Mouse (Mus musculus) neural tube, embryonic 11.5 days (tissue): ENCODE results near the gene Foxn3. TPM values are rescaled to one million over a fixed set of nuclear protein-coding genes. Genes with fewer than 3 reads are reported as not detected.
A peak's percentile ranks its signal among the peaks of the same experiment; 100 is the strongest.

ENCODE experiments used
- ATAC-seq: fragments of 200-750 bp; cut with Nextera tagmentation; 2 replicates; pipeline ENCODE4 v1.8.0; 2017; ENCODE audit warnings: moderate number of reproducible peaks, mild to moderate bottlenecking, moderate TSS enrichment, moderate library complexity; ENCODE audit not compliant: insufficient read depth, low FRiP score, low TSS enrichment
- DNase-seq: peaks from one replicate; pipeline ENCODE4 v3.0.0-alpha.2; 2015; ENCODE audit warnings: low spot score
- H3K27ac ChIP-seq: fragments of 300-500 bp; sonication (generic); 2 replicates; pipeline ENCODE4 v1.5.1; 2014; ENCODE audit warnings: low read depth, mild to moderate bottlenecking, low read length
- H3K27me3 ChIP-seq: fragments of 300-500 bp; sonication (generic); 2 replicates; pipeline ENCODE4 v1.6.1; 2014; ENCODE audit warnings: mild to moderate bottlenecking, low read length, mixed read lengths; ENCODE audit not compliant: control insufficient read depth, insufficient read depth
- H3K36me3 ChIP-seq: fragments of 300-500 bp; sonication (generic); 2 replicates; pipeline ENCODE4 v1.6.1; 2014; ENCODE audit warnings: mild to moderate bottlenecking, low read length, moderate library complexity, mixed read lengths; ENCODE audit not compliant: control insufficient read depth, insufficient read depth
- H3K4me1 ChIP-seq: fragments of 300-500 bp; sonication (generic); 2 replicates; pipeline ENCODE4 v1.6.1; 2014; ENCODE audit warnings: low read length, mixed read lengths; ENCODE audit not compliant: control insufficient read depth, insufficient read depth
- H3K4me2 ChIP-seq: fragments of 300-500 bp; sonication (generic); 2 replicates; pipeline ENCODE4 v1.6.1; 2014; ENCODE audit warnings: low read depth, mild to moderate bottlenecking, moderate library complexity
- H3K4me3 ChIP-seq: fragments of 300-500 bp; sonication (generic); 2 replicates; pipeline ENCODE4 v1.5.1; 2014; ENCODE audit warnings: low read depth, low read length
- H3K9ac ChIP-seq: fragments of 300-500 bp; sonication (generic); 2 replicates; pipeline ENCODE4 v1.6.1; 2014; ENCODE audit warnings: mild to moderate bottlenecking, low read length
- H3K9me3 ChIP-seq: fragments of 300-500 bp; sonication (generic); 2 replicates; pipeline ENCODE4 v1.6.1; 2016; ENCODE audit warnings: low read length; ENCODE audit not compliant: control insufficient read depth
- WGBS: fragments of 180-500 bp; shearing (Covaris S2); extraction: QIAGEN DNeasy Blood & Tissue Kit; methylation state at CpG from one replicate; pipeline ENCODE4 v1.1.7; 2014; 5-methylcytosine and 5-hydroxymethylcytosine counted together
- polyA plus RNA-seq: library from polyadenylated mRNA; unstranded; fragments of >200 nt; fragmentation: Nextera tagmentation; extraction: Ambion mirVana; gene quantifications from 2 replicates; pipeline ENCODE4 v1.2.1, GENCODE M21; 2014

Foxn3 gene
- polyA plus RNA-seq, 1 experiment from 2014 or later: 85.8 TPM

DNA sequence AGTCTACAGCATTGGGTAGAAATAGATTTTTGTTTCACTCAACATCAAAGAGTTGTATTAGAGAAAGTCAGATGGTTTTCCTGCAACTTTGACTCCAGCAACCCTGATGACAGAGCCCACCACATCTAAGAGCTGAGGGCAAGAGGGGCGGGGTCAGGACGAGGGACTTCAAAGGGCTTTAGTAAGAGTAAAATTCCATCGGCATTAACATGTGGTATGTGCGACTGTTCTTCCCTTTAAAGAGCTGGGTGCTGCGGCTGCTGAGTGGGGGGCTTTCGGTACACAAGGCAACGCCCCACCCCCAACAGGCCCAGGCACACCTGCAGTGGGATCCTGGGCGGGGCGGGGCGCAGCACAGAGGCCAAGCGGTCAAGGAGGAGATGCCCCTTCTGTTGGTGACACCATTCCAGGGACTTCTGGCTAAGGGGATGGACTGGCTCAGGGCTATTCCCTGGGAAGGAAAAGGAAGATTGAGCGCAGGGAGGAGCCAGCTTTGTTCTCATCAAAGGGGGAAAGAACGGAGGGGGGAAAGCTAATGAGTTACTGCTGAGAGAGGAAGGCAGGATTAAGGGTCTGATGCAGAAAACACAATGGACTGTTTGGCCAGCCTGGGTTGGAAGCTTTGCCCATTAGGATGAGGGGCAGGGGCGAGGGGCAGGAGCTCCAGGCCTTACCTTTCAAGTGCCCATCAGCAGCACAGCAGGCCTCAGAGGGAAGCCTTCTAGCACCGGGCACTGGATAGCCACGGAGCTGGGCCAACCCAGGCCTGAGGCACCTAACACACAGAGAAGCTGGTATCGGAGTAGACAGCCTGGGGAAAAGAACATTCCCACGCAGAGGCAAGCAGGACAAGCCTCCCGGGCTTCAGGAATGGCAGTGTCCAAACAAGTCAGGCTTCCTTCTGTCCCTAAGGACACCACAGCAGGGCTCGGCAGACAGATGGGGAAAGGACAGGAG is 233.8 kb downstream of the Foxn3 start:
- H3K4me3 ChIP-seq: no peak overlapping the region
- H3K9ac ChIP-seq: no peak overlapping the region; the same call in 1 of the 2 replicates
- 5% methylated on average over 20 of the region's 20 CpGs for WGBS
- no peak overlapping the region for H3K4me2 ChIP-seq
- H3K27me3 ChIP-seq: no peaks in the 10 kb centered on the region
- no peaks in the 10 kb centered on the region for H3K36me3 ChIP-seq
- H3K27ac ChIP-seq: peak overlapping the region; percentile 67
- DNase-seq (peak; percentile 49), ATAC-seq (peak; percentile 72)
- H3K9me3 ChIP-seq: no peaks in the 10 kb centered on the region
- H3K4me1 ChIP-seq: peaks cover 46% of the 10 kb centered on the region

DNA sequence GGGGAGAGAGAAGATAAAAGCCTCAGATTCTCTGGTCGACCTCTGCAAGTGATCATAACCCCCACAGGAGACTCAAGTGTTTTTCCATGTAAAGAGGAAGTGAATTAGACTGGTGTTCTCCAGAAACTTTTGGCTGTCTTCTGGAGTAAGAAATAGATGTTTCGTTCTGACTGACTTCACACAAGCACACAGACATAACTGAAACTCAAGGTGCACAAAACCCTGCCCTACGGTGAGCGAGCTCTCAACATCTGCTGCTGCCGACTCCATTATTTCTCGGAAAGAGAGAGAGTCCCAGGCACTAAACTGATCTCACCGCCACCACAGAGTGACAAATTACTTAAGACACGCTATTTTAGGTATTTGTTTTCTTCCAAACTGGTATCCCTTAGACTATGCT is 237.2 kb downstream of the Foxn3 start:
- Histone ChIP-seq H3K4me3 (no peak overlapping the region), H3K4me2 (no peak overlapping the region), H3K9me3 (no peaks in the 10 kb centered on the region), H3K27ac (no peak overlapping the region), H3K9ac (no peak overlapping the region), H3K4me1 (peaks cover 39% of the 10 kb centered on the region), H3K36me3 (no peaks in the 10 kb centered on the region), H3K27me3 (no peaks in the 10 kb centered on the region)
- WGBS: 32% methylated on average over 8 of the region's 8 CpGs
- no peak for ATAC-seq
- no peak for DNase-seq

DNA sequence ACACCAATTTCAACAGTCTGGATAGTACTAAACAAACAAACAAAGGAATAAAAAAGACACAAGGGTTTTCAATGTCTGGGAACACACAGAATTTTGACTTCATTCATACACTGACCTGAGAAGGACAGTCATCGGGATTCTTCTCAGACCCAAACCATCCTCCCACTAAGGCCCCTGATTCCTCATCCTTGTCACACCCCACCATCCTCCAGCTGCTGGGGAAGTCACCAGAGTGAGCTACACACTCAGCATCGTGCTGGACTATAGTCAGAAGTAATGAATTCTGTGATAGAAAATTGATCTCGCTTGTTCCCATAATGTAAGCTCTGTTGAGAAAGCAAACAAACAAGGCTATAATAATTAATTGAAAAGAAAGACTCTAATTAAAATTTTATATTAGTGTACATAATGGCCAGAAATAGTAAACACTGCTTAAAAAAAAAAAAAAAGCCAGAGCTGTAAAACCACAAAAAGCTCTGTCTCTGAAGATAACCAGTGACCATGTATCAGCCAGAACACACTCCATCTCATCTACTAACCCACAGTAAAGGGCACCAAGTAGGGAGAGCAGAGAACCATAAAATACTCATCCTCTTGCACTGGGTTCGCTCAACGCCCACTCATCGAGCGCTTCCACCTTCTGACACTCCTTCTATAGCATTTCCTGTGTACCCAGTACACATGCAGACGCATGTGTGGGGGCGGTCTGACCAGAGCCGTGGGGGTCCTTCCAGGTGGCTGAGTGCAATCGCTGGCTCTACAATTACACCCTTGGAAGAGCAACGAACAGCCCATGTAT is 241.6 kb downstream of the Foxn3 start:
- Histone ChIP-seq H3K4me2 (no peak overlapping the region), H3K4me1 (peaks cover 20% of the 10 kb centered on the region), H3K4me3 (no peak overlapping the region), H3K36me3 (no peaks in the 10 kb centered on the region; the same call in 1 of the 2 replicates), H3K9ac (no peak overlapping the region), H3K27ac (no peak overlapping the region), H3K9me3 (no peaks in the 10 kb centered on the region), H3K27me3 (no peaks in the 10 kb centered on the region)
- ATAC-seq (no peak), DNase-seq (no peak)
- 85% methylated on average over 12 of the region's 12 CpGs for WGBS

DNA sequence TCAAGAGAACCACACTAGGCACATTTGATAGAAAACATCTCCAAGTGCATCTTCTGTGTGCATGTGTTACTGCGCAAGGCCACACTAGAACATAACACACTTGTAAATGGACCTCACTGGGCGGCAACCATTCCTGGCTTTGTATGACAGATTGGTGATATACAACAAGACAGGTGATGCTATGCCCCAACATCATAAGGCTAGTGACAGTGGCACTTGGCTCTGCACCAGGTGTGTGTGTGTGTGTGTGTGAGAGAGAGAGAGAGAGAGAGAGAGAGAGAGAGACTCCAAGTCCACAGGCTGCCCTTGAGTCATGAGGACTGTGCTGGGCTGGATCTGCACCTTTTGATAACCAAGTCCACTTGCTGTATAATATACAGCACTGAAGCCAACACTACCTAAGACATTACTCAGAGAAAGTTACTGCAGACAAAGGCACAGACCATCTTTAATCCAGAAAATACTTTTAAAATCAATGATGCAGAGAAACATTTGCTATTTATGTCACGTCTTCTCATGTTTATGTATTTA is 242.4 kb downstream of the Foxn3 start:
- no peak for ATAC-seq
- H3K27me3 ChIP-seq: no peaks in the 10 kb centered on the region
- H3K27ac ChIP-seq: no peak overlapping the region
- H3K36me3 ChIP-seq: no peaks in the 10 kb centered on the region; the same call in 1 of the 2 replicates
- 87% methylated on average over 3 of the region's 3 CpGs for WGBS
- H3K4me1 ChIP-seq: peaks cover 13% of the 10 kb centered on the region
- H3K4me3 ChIP-seq: no peak overlapping the region
- no peak for DNase-seq
- no peak overlapping the region for H3K4me2 ChIP-seq
- H3K9me3 ChIP-seq: no peaks in the 10 kb centered on the region
- no peak overlapping the region for H3K9ac ChIP-seq

DNA sequence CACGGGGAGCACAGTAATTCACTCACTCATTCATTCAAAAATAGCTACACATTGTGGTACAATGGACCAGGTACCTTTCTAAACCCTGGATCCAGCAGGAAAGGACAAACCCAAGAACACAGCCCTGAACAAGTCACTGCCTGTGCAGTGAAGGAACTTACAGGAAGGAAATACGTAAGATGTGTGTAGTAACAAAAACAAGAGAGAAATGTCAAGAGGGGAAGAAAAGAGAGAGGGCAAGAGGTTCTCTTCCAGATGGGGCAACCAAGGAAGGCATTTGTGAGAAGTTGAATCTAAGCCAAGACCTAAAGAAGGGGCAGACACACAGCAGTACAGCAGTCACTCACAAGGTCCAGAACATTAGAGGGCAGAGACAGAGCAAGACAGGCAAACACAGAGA is 243.5 kb downstream of the Foxn3 start:
- H3K36me3 ChIP-seq: no peaks in the 10 kb centered on the region; the same call in 1 of the 2 replicates
- WGBS: 68% methylated on average over 2 of the region's 2 CpGs
- no peaks in the 10 kb centered on the region for H3K27me3 ChIP-seq
- H3K9me3 ChIP-seq: no peaks in the 10 kb centered on the region
- DNase-seq (no peak), ATAC-seq (no peak)
- H3K4me2 ChIP-seq: no peak overlapping the region
- H3K27ac ChIP-seq: no peak overlapping the region
- H3K4me1 ChIP-seq: peaks cover 6% of the 10 kb centered on the region; the same call in 1 of the 2 replicates
- no peak overlapping the region for H3K9ac ChIP-seq
- no peak overlapping the region for H3K4me3 ChIP-seq

DNA sequence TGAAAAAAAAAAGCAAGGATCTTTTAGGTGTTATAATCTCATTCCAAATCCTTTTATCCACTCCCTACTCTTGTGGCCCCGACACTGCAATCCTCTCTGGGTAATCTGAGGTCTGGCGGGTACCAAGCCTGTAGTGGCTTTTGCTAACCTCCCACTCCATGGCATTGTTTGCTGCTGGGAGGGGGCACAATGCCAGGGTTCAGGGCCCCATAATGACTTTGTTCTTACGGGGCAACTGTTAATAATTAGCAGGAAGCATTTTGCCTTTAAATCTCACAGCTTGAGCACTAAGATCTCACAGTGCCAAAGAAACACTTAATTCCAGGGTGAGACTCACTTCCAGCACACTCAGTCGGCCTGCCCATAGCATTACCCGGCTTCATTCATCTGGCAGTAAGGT is 244.2 kb downstream of the Foxn3 start:
- no peaks in the 10 kb centered on the region; the same call in 1 of the 2 replicates for H3K36me3 ChIP-seq
- H3K4me3 ChIP-seq: no peak overlapping the region
- no peak overlapping the region for H3K9ac ChIP-seq
- no peak overlapping the region for H3K4me2 ChIP-seq
- H3K4me1 ChIP-seq: peaks cover 6% of the 10 kb centered on the region; the same call in 1 of the 2 replicates
- H3K9me3 ChIP-seq: no peaks in the 10 kb centered on the region
- ATAC-seq (no peak), DNase-seq (no peak)
- 40% methylated on average over 5 of the region's 5 CpGs for WGBS
- H3K27me3 ChIP-seq: no peaks in the 10 kb centered on the region
- H3K27ac ChIP-seq: no peak overlapping the region

DNA sequence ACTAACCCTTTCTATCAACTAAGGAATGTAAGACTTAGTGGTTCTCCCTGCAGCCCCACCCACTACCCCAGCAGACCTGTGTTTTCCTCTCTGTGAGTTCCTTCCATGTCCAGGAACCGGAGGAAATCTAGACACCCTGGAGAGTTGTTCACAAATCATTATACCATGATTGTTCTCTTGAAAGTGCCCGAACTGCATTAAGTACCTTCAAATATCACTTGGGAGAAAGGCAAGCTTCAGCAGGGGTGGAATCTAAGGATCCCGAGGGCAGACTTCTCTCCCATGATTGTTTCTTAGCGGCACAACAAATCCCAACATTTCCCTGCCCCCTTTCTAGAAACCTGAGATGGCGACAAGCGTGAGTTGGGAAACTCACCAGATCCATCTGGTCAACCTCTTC is 247.5 kb downstream of the Foxn3 start:
- H3K4me1 ChIP-seq: peaks cover 6% of the 10 kb centered on the region; the same call in 1 of the 2 replicates
- no peak overlapping the region for H3K4me3 ChIP-seq
- no peak for ATAC-seq
- H3K9ac ChIP-seq: no peak overlapping the region
- DNase-seq: no peak
- H3K9me3 ChIP-seq: no peaks in the 10 kb centered on the region
- no peak overlapping the region for H3K27ac ChIP-seq
- WGBS: 91% methylated on average over 6 of the region's 6 CpGs
- no peaks in the 10 kb centered on the region; the same call in 1 of the 2 replicates for H3K36me3 ChIP-seq
- no peak overlapping the region for H3K4me2 ChIP-seq
- H3K27me3 ChIP-seq: no peaks in the 10 kb centered on the region

DNA sequence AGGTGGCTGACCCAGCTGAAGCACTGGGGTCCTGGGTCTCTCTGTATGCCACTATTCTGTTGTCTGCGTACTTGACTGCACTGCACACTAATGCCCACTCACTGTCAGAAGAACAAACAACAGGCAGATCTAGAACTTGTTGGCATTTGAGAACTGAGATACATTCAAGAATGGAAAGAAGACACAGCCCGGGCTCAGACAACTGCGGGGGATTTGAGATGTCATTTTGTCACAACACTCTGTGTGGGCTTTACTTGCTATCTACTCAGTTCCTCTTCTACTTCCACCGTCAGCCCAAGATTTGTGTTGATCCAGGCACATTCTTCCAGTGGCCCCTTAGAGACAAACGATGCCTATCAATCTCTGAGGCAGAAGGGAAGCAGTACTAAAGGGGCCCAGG is 248.6 kb downstream of the Foxn3 start:
- H3K4me3 ChIP-seq: no peak overlapping the region
- H3K9ac ChIP-seq: no peak overlapping the region
- no peaks in the 10 kb centered on the region for H3K27me3 ChIP-seq
- WGBS: 73% methylated on average over 5 of the region's 5 CpGs
- ATAC-seq (no peak), DNase-seq (no peak)
- H3K36me3 ChIP-seq: no peaks in the 10 kb centered on the region; the same call in 1 of the 2 replicates
- H3K4me1 ChIP-seq: peaks cover 3% of the 10 kb centered on the region; the same call in 1 of the 2 replicates
- no peak overlapping the region for H3K27ac ChIP-seq
- no peaks in the 10 kb centered on the region for H3K9me3 ChIP-seq
- no peak overlapping the region for H3K4me2 ChIP-seq
